Mouse (Mus musculus): Measurements from ENCODE around the gene Pip4k2b.

GRCm38 (mm10) chr11:97697891-97698529 is 46.5 kb downstream of the Pip4k2b start:
- no peak for TF ChIP-seq CTCF (IDR thresholded peaks at IDR 0.05; ENCODE audit: low read depth)
- TF ChIP-seq EP300 (optimal IDR thresholded peaks at IDR 0.05): no peak
